Mouse (Mus musculus): ENCODE results near the gene Scfd1. TPM values are rescaled to one million over a fixed set of nuclear protein-coding genes. Genes with fewer than 3 reads are reported as not detected.

The Scfd1 gene
- polyA plus RNA-seq, 1 experiment from 2014 or later, result 91.8 TPM

DNA sequence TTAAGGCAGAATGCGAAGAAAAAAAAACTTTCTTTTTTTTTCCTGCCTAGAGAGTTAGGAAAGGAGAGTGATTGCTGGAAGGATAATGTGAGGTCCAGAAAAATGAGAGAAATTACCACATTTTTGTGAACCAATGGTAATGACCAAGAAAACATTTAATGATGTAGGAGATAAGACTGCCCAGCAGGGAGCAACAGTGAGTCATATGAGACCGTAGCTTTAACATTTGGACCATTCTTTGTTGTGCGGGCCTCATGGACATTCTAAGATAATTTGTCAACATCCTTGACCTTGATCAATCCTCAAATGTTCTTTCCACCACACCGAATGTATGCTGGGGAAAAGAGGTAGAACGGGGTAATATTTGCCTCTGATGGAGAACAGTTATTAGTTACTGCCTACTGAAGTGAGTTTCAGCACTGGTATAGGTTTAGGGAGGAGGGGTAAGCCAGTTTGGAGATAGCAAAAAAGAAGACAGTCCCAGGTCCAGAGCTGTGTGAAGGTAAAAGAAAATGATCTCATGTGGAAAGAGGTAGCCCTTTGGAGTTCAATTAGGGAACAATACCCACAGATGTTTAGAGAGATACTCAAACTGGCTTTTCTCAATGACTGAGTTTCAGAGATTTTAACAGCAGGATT lies 24.9 kb downstream of the Scfd1 start:
- no peak for ATAC-seq (ENCODE audit: insufficient number of reproducible peaks, insufficient read depth, low FRiP score, low TSS enrichment, low read depth)
- Histone ChIP-seq H3K4me2 (no peak overlapping the region), H3K36me3 (peaks cover 58% of the 10 kb centered on the region), H3K9me3 (no peaks in the 10 kb centered on the region), H3K9ac (no peak overlapping the region), H3K4me3 (no peak overlapping the region), H3K4me1 (no peaks in the 10 kb centered on the region), H3K27me3 (no peaks in the 10 kb centered on the region), H3K27ac (no peak overlapping the region)
- 66% methylated on average over 5 of the region's 5 CpGs for WGBS

DNA sequence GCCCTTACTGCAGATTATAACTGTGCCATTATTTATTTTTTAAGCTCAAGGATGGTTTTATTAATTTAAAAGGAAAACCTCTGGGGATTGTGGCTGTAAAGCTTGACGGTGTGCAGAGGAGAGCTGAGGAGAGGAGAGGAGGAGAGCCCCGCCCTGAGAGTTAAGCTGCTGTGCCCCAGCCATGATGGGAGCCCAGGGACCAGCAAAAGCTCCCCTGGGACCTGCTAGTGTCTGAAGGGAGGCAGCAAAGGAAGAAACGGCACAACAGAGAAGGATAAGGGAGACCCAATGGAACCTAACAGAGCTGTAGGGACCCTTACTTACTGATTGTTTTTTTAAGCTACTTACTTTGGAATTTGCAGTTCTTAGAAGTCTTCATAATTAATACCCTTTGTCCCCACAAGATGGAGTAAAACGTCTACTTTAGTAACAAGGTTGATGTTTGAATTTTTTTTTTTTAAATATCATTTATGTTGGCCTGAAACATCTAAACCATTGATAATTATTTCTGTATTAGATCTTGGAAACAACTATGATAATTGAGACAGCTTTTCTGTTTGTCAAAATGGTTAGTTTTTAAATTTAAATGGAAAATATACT lies 26.8 kb downstream of the Scfd1 start:
- H3K9me3 ChIP-seq, result no peaks in the 10 kb centered on the region
- no peak overlapping the region for H3K27ac ChIP-seq
- no peaks in the 10 kb centered on the region for H3K4me1 ChIP-seq
- 56% methylated on average over 4 of the region's 4 CpGs for WGBS
- ATAC-seq (ENCODE audit: insufficient number of reproducible peaks, insufficient read depth, low FRiP score, low TSS enrichment, low read depth), result no peak
- no peaks in the 10 kb centered on the region for H3K27me3 ChIP-seq
- no peak overlapping the region for H3K4me2 ChIP-seq
- H3K9ac ChIP-seq, result no peak overlapping the region
- H3K36me3 ChIP-seq, result peaks cover 57% of the 10 kb centered on the region
- no peak overlapping the region for H3K4me3 ChIP-seq

DNA sequence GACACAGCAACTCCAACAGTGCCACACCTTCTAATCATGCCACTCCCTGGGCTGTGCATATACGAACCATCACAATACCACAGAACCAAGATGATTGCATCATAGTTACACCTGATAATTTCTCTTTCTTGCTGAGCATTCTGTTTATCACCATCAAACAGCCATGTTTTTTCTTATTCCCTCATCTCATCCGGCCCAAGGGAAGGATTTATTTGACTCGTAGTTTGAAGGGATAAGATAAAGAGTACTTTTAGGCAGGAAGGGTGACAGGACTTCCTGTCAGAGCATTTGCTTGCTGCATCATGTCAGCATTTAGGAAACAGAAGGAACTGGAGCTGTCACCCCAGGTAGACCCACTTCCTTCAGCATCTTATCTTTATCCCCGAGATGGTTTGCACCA lies 34.1 kb downstream of the Scfd1 start:
- H3K36me3 ChIP-seq, result peaks cover 53% of the 10 kb centered on the region
- H3K4me3 ChIP-seq, result no peak overlapping the region
- H3K27me3 ChIP-seq, result no peaks in the 10 kb centered on the region
- ATAC-seq (ENCODE audit: insufficient number of reproducible peaks, insufficient read depth, low FRiP score, low TSS enrichment, low read depth), result no peak
- H3K4me2 ChIP-seq, result no peak overlapping the region
- H3K9me3 ChIP-seq, result no peaks in the 10 kb centered on the region
- no peak overlapping the region for H3K9ac ChIP-seq
- 84% methylated on average over 4 of the region's 4 CpGs for WGBS
- H3K4me1 ChIP-seq, result no peaks in the 10 kb centered on the region
- no peak overlapping the region for H3K27ac ChIP-seq

DNA sequence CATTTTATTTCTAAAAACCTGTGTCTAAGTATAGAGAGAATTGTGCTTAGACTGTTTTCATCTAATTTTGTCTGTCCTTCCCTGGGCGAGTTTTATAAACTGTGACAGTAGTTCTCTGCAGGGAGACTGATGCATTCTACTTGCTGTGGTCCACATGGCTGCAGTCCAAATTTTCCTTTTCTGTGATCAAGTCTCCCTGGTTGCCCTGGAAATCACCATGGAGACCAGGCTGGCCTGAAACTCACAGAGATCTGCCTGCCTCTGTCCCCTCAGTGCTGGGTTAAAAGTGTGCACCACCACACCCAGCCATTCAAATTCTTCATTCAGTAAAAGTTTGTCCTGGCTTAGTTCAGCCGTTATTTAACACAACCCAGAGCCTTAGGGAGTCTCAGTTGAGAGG lies 60.2 kb downstream of the Scfd1 start:
- no peak overlapping the region for H3K9ac ChIP-seq
- H3K4me1 ChIP-seq, result no peaks in the 10 kb centered on the region
- peaks cover 71% of the 10 kb centered on the region for H3K36me3 ChIP-seq
- WGBS, result 89% methylated on average over 2 of the region's 2 CpGs
- ATAC-seq (ENCODE audit: insufficient number of reproducible peaks, insufficient read depth, low FRiP score, low TSS enrichment, low read depth), result no peak
- no peaks in the 10 kb centered on the region for H3K27me3 ChIP-seq
- no peaks in the 10 kb centered on the region for H3K9me3 ChIP-seq
- no peak overlapping the region for H3K27ac ChIP-seq
- no peak overlapping the region for H3K4me2 ChIP-seq
- no peak overlapping the region for H3K4me3 ChIP-seq

DNA sequence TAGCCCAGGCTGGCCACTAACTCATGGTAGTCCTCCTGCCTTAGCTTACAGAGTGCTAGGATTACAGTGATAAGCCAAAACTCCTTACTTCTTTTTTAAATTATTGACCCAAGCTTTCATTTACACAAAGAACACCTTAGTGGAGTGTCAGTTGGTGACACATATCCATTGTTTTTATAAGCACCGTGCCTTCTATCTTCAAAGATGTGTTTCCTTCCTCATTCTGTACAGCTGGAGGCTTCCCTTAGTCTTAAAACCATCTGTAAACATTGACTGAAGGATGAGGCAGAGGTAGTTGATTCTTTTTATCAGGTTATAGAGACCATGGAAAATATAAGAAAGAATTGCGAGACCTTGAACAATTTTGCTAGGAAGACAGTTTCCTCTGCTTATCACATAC lies 61.0 kb downstream of the Scfd1 start:
- peaks cover 71% of the 10 kb centered on the region for H3K36me3 ChIP-seq
- no peak overlapping the region for H3K4me2 ChIP-seq
- H3K9ac ChIP-seq, result no peak overlapping the region
- H3K27me3 ChIP-seq, result no peaks in the 10 kb centered on the region
- no peak overlapping the region for H3K27ac ChIP-seq
- H3K4me3 ChIP-seq, result no peak overlapping the region
- no peaks in the 10 kb centered on the region for H3K9me3 ChIP-seq
- H3K4me1 ChIP-seq, result no peaks in the 10 kb centered on the region
- ATAC-seq (ENCODE audit: insufficient number of reproducible peaks, insufficient read depth, low FRiP score, low TSS enrichment, low read depth), result no peak
- WGBS, result 95% methylated on average over 2 of the region's 2 CpGs

DNA sequence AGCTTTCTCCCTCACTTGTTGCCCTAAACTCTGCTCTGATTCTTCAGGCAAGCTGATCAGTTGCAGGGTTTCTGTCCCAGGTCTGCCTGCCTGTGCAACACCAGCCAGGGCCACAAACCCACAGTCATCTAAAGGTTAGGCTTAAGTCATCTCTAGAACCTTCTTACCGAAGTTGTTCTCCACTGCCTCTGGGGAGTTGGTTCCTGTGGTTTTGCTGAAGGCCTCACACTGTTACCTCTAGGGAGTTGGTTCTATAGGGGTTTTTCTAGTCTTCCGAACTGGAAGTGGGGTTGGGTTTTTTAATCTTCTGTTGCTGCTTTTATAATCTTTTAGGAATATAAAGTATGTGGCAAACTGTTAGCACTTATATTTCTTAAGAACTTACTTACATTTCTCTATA lies 72.0 kb downstream of the Scfd1 start:
- ATAC-seq (ENCODE audit: insufficient number of reproducible peaks, insufficient read depth, low FRiP score, low TSS enrichment, low read depth), result no peak
- no peaks in the 10 kb centered on the region for H3K9me3 ChIP-seq
- H3K27me3 ChIP-seq, result no peaks in the 10 kb centered on the region
- H3K27ac ChIP-seq, result no peak overlapping the region
- H3K4me3 ChIP-seq, result no peak overlapping the region
- H3K36me3 ChIP-seq, result peaks cover 64% of the 10 kb centered on the region
- H3K9ac ChIP-seq, result no peak overlapping the region
- WGBS, result 86% methylated on average over 2 of the region's 2 CpGs
- no peak overlapping the region for H3K4me2 ChIP-seq
- H3K4me1 ChIP-seq, result no peaks in the 10 kb centered on the region

DNA sequence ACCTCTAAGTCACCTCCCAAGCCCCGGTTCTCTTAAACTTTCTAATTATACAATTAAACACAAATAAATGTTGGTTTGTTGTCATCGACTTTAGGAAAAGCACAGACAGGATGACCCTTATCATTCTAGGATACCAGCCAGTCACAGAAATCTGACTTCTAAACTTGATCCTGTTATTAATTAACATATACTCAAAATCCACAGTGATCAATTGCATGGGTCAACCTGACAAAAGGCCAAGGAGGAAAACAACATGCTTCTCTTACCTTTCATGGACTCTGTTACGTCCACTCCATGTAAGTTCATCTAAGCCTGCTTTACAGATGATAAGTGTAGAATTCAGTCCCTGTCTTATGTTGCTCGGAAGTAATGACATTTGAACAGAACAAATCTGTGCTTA lies 93.6 kb downstream of the Scfd1 start:
- 74% methylated on average over 4 of the region's 4 CpGs for WGBS
- H3K27me3 ChIP-seq, result no peaks in the 10 kb centered on the region
- no peak for ATAC-seq (ENCODE audit: insufficient number of reproducible peaks, insufficient read depth, low FRiP score, low TSS enrichment, low read depth)
- no peaks in the 10 kb centered on the region for H3K4me1 ChIP-seq
- H3K9me3 ChIP-seq, result no peaks in the 10 kb centered on the region
- H3K36me3 ChIP-seq, result no peaks in the 10 kb centered on the region
- no peak overlapping the region for H3K4me3 ChIP-seq
- no peak overlapping the region for H3K27ac ChIP-seq
- no peak overlapping the region for H3K9ac ChIP-seq
- H3K4me2 ChIP-seq, result no peak overlapping the region

DNA sequence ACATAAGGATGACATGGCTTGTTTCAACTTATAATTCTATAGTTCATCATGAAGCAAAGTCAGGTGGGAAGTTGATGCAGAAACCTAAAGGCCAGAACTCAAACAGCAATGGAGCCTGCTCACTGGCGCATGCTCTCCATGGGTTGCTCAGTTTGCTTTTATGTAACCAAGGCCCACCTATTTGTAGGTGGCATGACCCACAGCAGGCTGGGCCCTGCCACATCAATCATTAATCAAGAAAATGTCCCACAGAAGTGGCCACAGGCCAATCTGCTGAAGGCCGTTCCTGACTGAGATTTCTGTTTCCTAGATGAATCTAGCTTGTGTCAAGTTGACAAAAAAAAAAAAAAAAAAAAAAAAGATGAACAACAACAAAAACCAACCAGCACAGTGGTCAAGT lies 103.9 kb downstream of the Scfd1 start:
- H3K27me3 ChIP-seq, result no peaks in the 10 kb centered on the region

DNA sequence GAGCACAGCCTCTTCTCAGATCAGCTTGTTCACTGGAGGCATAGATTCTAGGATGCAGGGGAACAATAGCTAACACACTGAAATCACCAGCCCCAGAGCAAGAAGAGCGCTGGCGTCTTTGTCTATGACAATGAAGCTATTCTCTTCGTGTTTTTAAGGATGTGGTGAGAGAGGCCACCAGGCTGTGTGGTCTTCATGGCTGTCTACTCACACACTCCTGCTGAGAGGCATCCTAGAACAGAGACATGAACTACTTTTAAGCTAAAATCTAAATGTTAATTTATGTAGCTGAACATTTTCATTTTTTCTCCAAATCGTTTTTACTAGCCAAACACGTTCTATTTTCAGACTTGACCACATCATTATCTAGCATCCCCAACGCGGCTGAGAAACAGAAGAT lies 114.7 kb downstream of the Scfd1 start:
- Histone ChIP-seq H3K4me1 (no peaks in the 10 kb centered on the region), H3K4me3 (no peak overlapping the region), H3K9ac (no peak overlapping the region), H3K27ac (no peak overlapping the region), H3K27me3 (no peaks in the 10 kb centered on the region), H3K4me2 (no peak overlapping the region), H3K36me3 (no peaks in the 10 kb centered on the region), H3K9me3 (no peaks in the 10 kb centered on the region)
- WGBS, result 66% methylated on average over 7 of the region's 7 CpGs
- no peak for ATAC-seq (ENCODE audit: insufficient number of reproducible peaks, insufficient read depth, low FRiP score, low TSS enrichment, low read depth)

More for the DNA sequence above, 103.9 kb downstream of the Scfd1 start:
- no peaks in the 10 kb centered on the region for H3K4me1 ChIP-seq
- H3K9me3 ChIP-seq, result no peaks in the 10 kb centered on the region
- no peak for ATAC-seq (ENCODE audit: insufficient number of reproducible peaks, insufficient read depth, low FRiP score, low TSS enrichment, low read depth)
- H3K27ac ChIP-seq, result no peak overlapping the region
- no peaks in the 10 kb centered on the region for H3K36me3 ChIP-seq
- H3K9ac ChIP-seq, result no peak overlapping the region
- no peak overlapping the region for H3K4me3 ChIP-seq
- no peak overlapping the region for H3K4me2 ChIP-seq
- WGBS, result 96% methylated on average over 2 of the region's 2 CpGs

DNA sequence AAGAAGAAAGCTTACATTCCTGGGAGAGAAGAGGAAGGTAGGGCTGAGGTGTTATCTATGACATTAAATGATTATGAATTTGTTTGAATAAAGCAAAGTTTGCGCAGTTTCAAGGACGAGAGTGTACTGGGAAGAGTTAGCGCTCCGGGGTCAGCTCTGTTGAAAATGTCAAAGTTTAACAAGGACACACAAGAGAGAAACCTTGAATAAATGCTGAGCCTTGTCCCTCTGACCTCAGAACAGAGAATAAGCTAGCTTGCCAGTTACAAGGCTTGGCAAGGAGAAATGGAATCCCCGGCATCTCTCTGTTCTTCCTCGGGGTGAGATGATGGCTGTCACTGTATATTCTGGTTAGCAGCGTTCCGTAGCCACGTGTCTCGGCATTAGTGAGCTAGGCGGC lies 116.2 kb downstream of the Scfd1 start:
- no peaks in the 10 kb centered on the region for H3K4me1 ChIP-seq
- no peaks in the 10 kb centered on the region for H3K9me3 ChIP-seq
- no peak overlapping the region for H3K27ac ChIP-seq
- WGBS, result 85% methylated on average over 11 of the region's 11 CpGs
- H3K4me3 ChIP-seq, result no peak overlapping the region
- no peaks in the 10 kb centered on the region for H3K36me3 ChIP-seq
- no peak overlapping the region for H3K4me2 ChIP-seq
- ATAC-seq (ENCODE audit: insufficient number of reproducible peaks, insufficient read depth, low FRiP score, low TSS enrichment, low read depth), result no peak
- H3K27me3 ChIP-seq, result no peaks in the 10 kb centered on the region
- H3K9ac ChIP-seq, result no peak overlapping the region

DNA sequence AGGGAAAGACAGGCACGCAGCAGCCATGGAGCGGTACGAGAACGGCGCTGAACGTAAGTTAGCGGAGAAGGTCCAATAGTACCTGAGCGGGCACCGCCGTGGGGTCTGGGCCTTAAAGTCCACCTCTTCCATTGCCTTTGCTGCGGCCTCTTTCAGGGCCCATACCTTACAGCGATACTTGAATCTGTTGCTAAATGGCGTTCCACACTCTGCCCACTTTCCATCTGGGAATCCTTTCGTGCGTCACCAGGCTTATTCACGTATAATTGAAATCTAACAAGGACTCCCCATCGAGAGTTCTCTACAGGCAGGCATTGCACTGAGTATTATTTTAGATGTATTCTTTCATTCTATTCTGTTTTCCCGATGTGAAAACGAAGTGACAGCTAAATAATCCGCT lies 117.3 kb downstream of the Scfd1 start:
- H3K4me2 ChIP-seq, result no peak overlapping the region

More for the DNA sequence above, 117.3 kb downstream of the Scfd1 start:
- H3K36me3 ChIP-seq, result no peaks in the 10 kb centered on the region
- H3K9me3 ChIP-seq, result no peaks in the 10 kb centered on the region
- WGBS, result 88% methylated on average over 20 of the region's 20 CpGs
- H3K27me3 ChIP-seq, result no peaks in the 10 kb centered on the region
- H3K27ac ChIP-seq, result no peak overlapping the region
- H3K4me3 ChIP-seq, result no peak overlapping the region
- no peak for ATAC-seq (ENCODE audit: insufficient number of reproducible peaks, insufficient read depth, low FRiP score, low TSS enrichment, low read depth)
- no peak overlapping the region for H3K9ac ChIP-seq
- H3K4me1 ChIP-seq, result no peaks in the 10 kb centered on the region

Data from embryonic facial prominence, embryonic 13.5 days (tissue).